Mouse (Mus musculus) spleen, adult 2 months (tissue): ENCODE data around the gene Akap13.

Experiments
- CTCF ChIP-seq: fragments of 200-500 bp; IDR thresholded peaks from 2 replicates; pipeline ENCODE4 v1.5.1; 2011; ENCODE audit warnings: mild to moderate bottlenecking, inconsistent platforms; ENCODE audit not compliant: insufficient read depth, insufficient read length, insufficient replicate concordance; ENCODE audit errors: extremely low read depth
- POLR2A ChIP-seq: fragments of 200-500 bp; IDR thresholded peaks from 2 replicates; pipeline ENCODE4 v1.6.1; 2011; ENCODE audit warnings: low read depth, low read length, inconsistent platforms

DNA sequence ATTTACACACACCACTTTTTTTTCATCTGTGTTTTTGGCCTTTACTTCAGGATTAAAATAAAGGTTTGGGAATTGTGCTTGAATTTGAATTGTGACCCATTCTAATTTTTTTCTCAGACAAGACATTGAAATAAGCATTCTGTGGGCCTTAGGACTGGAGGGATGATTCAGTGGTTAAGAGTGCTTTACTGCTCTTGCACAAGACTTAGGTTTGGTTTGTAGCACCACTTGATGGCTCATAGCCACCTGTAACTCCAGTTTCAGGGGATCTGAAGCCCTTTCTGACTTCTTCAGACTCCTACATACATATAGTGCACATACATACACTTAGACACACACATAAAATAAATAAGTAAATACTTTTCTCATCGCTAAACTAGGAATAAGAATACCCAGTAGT is 105.8 kb downstream of the Akap13 start:
- TF ChIP-seq POLR2A, result no peak
- no peak for TF ChIP-seq CTCF
